12 mouse cellular contexts compared by ENCODE assay signal in genomic region chr15:28134206-28134605, GRCm38 (mm10).
A peak's percentile ranks its signal among the peaks of the same experiment; 100 is the strongest.
DNase-seq lines count a peak whose midpoint lies in the region; ATAC-seq and TF ChIP-seq lines count a peak whose summit lies in the region.
"Had no signal": no experiment of that assay in that cellular context is flagged by ENCODE, and none has a peak within 500 bp of the region (broad histone marks: within the 10 kb centered on the region; RNA-seq: fewer than 3 reads in every experiment).

No protein-coding gene starts in this region.

- no peak overlapping the region for H3K4me2 ChIP-seq in lung, embryonic 14.5 days
- peak overlapping the region; percentile 88 for H3K4me2 ChIP-seq in myocyte (ENCODE audit: low read depth)

- no peak overlapping the region for H3K9ac ChIP-seq in lung, embryonic 14.5 days

- no peak for ATAC-seq in lung, embryonic 14.5 days (ENCODE audit: insufficient read depth)

- WGBS in heart, embryonic 10.5 days, result 61% methylated on average over 2 of the region's 2 CpGs
- WGBS in lung, embryonic 14.5 days, result 69% methylated on average over 2 of the region's 2 CpGs
- 70% methylated on average over 2 of the region's 2 CpGs for WGBS in lung, adult 2 months

- no peak for TF ChIP-seq POLR2A in lung, adult 2 months (IDR thresholded peaks at IDR 0.05; ENCODE audit: borderline replicate concordance, extremely low read depth, low read depth, low read length)
- no peak for TF ChIP-seq POLR2A in myocyte (IDR thresholded peaks at IDR 0.05; ENCODE audit: insufficient read length, low read depth)

- no peaks in the 10 kb centered on the region for H3K36me3 ChIP-seq in heart, embryonic 10.5 days
- H3K36me3 ChIP-seq in lung, embryonic 14.5 days (ENCODE audit: insufficient read depth), result no peaks in the 10 kb centered on the region
- no peaks in the 10 kb centered on the region for H3K36me3 ChIP-seq in myocyte (ENCODE audit: control insufficient read depth, insufficient read depth)

- H3K9me3 ChIP-seq in heart, embryonic 10.5 days, result no peaks in the 10 kb centered on the region
- no peaks in the 10 kb centered on the region; the same call in 1 of the 2 replicates for H3K9me3 ChIP-seq in lung, embryonic 14.5 days (ENCODE audit: low read depth, low read length)

- no peak for TF ChIP-seq CTCF in lung, embryonic 14.5 days (IDR thresholded peaks at IDR 0.05; ENCODE audit: low read depth)
- TF ChIP-seq CTCF in lung, adult 2 months (IDR thresholded peaks at IDR 0.05; ENCODE audit: insufficient read depth, low read length), result no peak

- H3ac ChIP-seq in myocyte (ENCODE audit: control insufficient read depth, insufficient read length), result no peak overlapping the region

- H3K4me1 ChIP-seq in heart, embryonic 10.5 days, result 0 out of 2 replicates have a peak, but pooled peaks cover 7% of the 10 kb centered on the region
- no peaks in the 10 kb centered on the region for H3K4me1 ChIP-seq in lung, embryonic 14.5 days (ENCODE audit: insufficient read depth)
- no peaks in the 10 kb centered on the region for H3K4me1 ChIP-seq in lung, adult 2 months (ENCODE audit: control insufficient read depth, insufficient read depth, low read length)

- H3K4me3 ChIP-seq in heart, embryonic 10.5 days, result no peak overlapping the region
- no peak overlapping the region for H3K4me3 ChIP-seq in lung, embryonic 14.5 days (ENCODE audit: low read depth, low read length)
- no peak overlapping the region for H3K4me3 ChIP-seq in lung, adult 2 months (replicated peaks; ENCODE audit: extremely low read depth, low read depth, low read length)
- no peak overlapping the region for H3K4me3 ChIP-seq in myocyte

- H3K27me3 ChIP-seq in heart, embryonic 10.5 days (ENCODE audit: insufficient read depth, poor library complexity, severe bottlenecking), result no peaks in the 10 kb centered on the region
- no peaks in the 10 kb centered on the region for H3K27me3 ChIP-seq in lung, embryonic 14.5 days (ENCODE audit: insufficient read depth, low read length)
- no peaks in the 10 kb centered on the region for H3K27me3 ChIP-seq in myocyte (ENCODE audit: control insufficient read depth, insufficient read depth, insufficient read length)

- no peaks in the 10 kb centered on the region for H3K79me2 ChIP-seq in myocyte (ENCODE audit: control insufficient read depth, insufficient read depth)

- peak; percentile 86 to 87 for DNase-seq in cerebellum, postnatal 10 days
- DNase-seq in cerebellum, adult 11 months, result no peak
- peak; percentile 73 for DNase-seq in heart, embryonic 10.5 days (ENCODE audit: low spot score)
- no peak for DNase-seq in heart, postnatal 25 days (ENCODE audit: low spot score)
- DNase-seq in lung, embryonic 14.5 days, result no peak
- no peak for DNase-seq in lung, adult 2 months
- no peak for DNase-seq in adrenal gland, postnatal 36 days
- DNase-seq: cerebellum, adult 18-20 months; lung, adult 18-20 months had no signal

- no peak overlapping the region; the same call in 1 of the 2 replicates for H3K27ac ChIP-seq in heart, embryonic 10.5 days
- 0 out of 2 replicates have a peak overlapping the region, but pooled peaks have one; percentile 10 for H3K27ac ChIP-seq in lung, embryonic 14.5 days (ENCODE audit: low read depth)
- H3K27ac ChIP-seq: kidney, postnatal 0 days; macrophage had no signal

- intact Hi-C loops in heart, postnatal 25 days (cut with DNase I), result no loop called here

TF ChIP-seq in myocyte, 11 proteins besides CTCF, POLR2A, EP300 and RAD21:
- TF ChIP-seq CEBPB (IDR thresholded peaks at IDR 0.05; ENCODE audit: insufficient read depth, poor library complexity, severe bottlenecking) (no peak), MYOG (IDR thresholded peaks at IDR 0.05; ENCODE audit: control insufficient read depth in 1 of 3, insufficient read depth in 1 of 3, insufficient read length in 2 of 3, low read depth in 2 of 3) (peak; percentile 59 to 97 (median 91)), MYOD1 (IDR thresholded peaks at IDR 0.05; ENCODE audit: control insufficient read depth in 1 of 3, insufficient read length in 2 of 3, low read depth in 2 of 3) (peak; percentile 76 to 95 (median 91)), TCF12 (IDR thresholded peaks at IDR 0.05; ENCODE audit: insufficient read depth, poor library complexity, severe bottlenecking) (peak; percentile 96), POLR2AphosphoS2 (IDR thresholded peaks at IDR 0.05; ENCODE audit: insufficient read length, low read depth) (no peak), E2F4 (IDR thresholded peaks at IDR 0.05; ENCODE audit: insufficient read depth) (no peak), SRF (IDR thresholded peaks at IDR 0.05; ENCODE audit: control insufficient read depth, insufficient read length, low read depth) (peak; percentile 48), REST (IDR thresholded peaks at IDR 0.05; ENCODE audit: insufficient read depth, insufficient read length) (no peak), USF1 (IDR thresholded peaks at IDR 0.05; ENCODE audit: low read depth) (peak; percentile 30), TCF3 (IDR thresholded peaks at IDR 0.05; ENCODE audit: insufficient read length, low read depth) (peak; percentile 88), MAX (IDR thresholded peaks at IDR 0.05; ENCODE audit: low read depth) (peak; percentile 50)
TF ChIP-seq in myocyte: peak in this region for 7.

Comparison
In these comparisons a context has a peak if more than half of its experiments do, and no peak if none do; other contexts are left out.
1. DNase-seq: peak in cerebellum, postnatal 10 days (2 of 2) and heart, embryonic 10.5 days (single experiment); none in cerebellum, adult 11 months (single experiment), heart, postnatal 25 days (single experiment), lung, embryonic 14.5 days (single experiment), lung, adult 2 months (single experiment) and adrenal gland, postnatal 36 days (0 of 2).